Mouse (Mus musculus): ENCODE measurements around the gene Calcr. TPM values are rescaled to one million over a fixed set of nuclear protein-coding genes. Genes with fewer than 3 reads are reported as not detected.
A peak's percentile ranks its signal among the peaks of the same experiment; 100 is the strongest.
"Not testable (repeated sequence)": the region's sequence is repeated elsewhere in the genome, so short reads cannot be mapped to it uniquely, and the experiment has no call there.

Gene Calcr
- polyA plus RNA-seq, 1 experiment from 2014 or later, result 1.8 TPM

GRCm38 (mm10) chr6:3677806-3678205, 86.7 kb downstream of the Calcr start:
- Histone ChIP-seq H3K36me3 (no peaks in the 10 kb centered on the region), H3K4me2 (no peak overlapping the region), H3K27ac (replicated peaks) (no peak overlapping the region), H3K9me3 (replicated peaks) (no peaks in the 10 kb centered on the region), H3K27me3 (replicated peaks) (no peaks in the 10 kb centered on the region), H3K4me1 (no peaks in the 10 kb centered on the region), H3K9ac (replicated peaks) (no peak overlapping the region), H3K4me3 (replicated peaks) (no peak overlapping the region)
- WGBS, result 25% methylated on average over 2 of the region's 2 CpGs
- no peak for ATAC-seq (ENCODE audit: low FRiP score)

DNA sequence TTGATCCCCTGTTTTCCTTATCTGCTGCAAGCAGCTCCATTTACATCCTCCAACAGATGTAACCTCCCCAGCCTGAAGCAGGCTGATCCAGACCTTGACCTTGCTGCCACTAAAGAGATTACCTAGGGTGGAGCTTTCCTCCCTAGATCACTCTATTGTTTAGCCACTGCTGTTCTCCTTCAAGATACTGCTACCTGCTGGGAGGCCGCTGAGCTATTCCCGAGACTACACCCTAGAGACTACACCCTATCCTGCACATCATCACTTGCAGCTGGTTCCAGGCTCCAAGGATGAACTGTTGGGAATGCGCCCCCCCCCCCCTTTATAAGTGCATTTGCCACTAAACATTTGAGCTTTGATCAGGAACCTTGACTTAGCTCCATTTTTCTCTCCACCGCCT, 92.6 kb downstream of the Calcr start:
- 82% methylated on average over 4 of the region's 4 CpGs for WGBS
- H3K4me1 ChIP-seq, result not testable (repeated sequence)

DNA sequence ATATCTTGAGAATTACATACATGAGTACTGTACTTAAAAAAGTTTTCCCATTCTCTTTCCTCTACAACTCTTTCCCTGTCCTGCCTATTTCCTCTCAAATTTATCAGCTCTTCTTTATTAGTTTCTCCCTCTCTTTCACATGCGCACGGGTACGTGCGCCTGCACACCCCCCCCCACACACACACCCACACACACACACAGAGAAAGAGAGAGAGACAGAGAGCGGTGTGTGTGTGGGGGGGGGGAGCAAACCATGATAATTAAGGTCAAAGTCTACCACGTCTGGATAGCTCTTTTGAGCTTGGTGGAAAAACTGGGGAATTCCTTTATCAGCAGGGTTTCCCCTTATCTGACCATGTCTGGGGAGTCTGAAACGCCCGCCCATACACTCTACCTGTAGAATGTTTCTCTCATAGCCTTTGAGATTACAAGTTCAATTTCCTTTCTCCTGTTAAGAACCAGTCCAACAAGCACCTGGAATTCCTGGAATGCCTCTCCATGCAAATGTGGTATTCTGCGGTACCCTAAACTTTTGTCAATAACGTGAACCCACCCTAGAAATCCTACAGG, 100.3 kb downstream of the Calcr start:
- Histone ChIP-seq H3K36me3 (no peaks in the 10 kb centered on the region), H3K4me1 (no peaks in the 10 kb centered on the region), H3K9me3 (replicated peaks) (no peaks in the 10 kb centered on the region), H3K4me3 (replicated peaks) (no peak overlapping the region), H3K9ac (replicated peaks) (no peak overlapping the region), H3K4me2 (no peak overlapping the region), H3K27ac (replicated peaks) (no peak overlapping the region), H3K27me3 (replicated peaks) (no peaks in the 10 kb centered on the region)
- ATAC-seq (ENCODE audit: low FRiP score), result no peak
- WGBS, result 87% methylated on average over 10 of the region's 10 CpGs

More for the DNA sequence above, 92.6 kb downstream of the Calcr start:
- not testable (repeated sequence) for ATAC-seq (ENCODE audit: low FRiP score); H3K36me3 ChIP-seq; H3K9me3 ChIP-seq (replicated peaks); H3K27me3 ChIP-seq (replicated peaks); H3K9ac ChIP-seq (replicated peaks); H3K4me3 ChIP-seq (replicated peaks); H3K4me2 ChIP-seq; H3K27ac ChIP-seq (replicated peaks)

GRCm38 (mm10) chr6:3658405-3658804, 106.1 kb downstream of the Calcr start:
- 97% methylated on average over 4 of the region's 4 CpGs for WGBS
- Histone ChIP-seq H3K36me3 (no peaks in the 10 kb centered on the region), H3K4me3 (replicated peaks) (no peak overlapping the region), H3K9me3 (replicated peaks) (no peaks in the 10 kb centered on the region), H3K27ac (replicated peaks) (no peak overlapping the region), H3K27me3 (replicated peaks) (no peaks in the 10 kb centered on the region), H3K9ac (replicated peaks) (no peak overlapping the region), H3K4me1 (no peaks in the 10 kb centered on the region), H3K4me2 (no peak overlapping the region)
- no peak for ATAC-seq (ENCODE audit: low FRiP score)

MicroRNAs encoded within 50 kb of the gene (microRNA counts, 519-probe panel; counts per million panel counts)
- microRNA mmu-miR-489, result 909 counts per million, percentile 4 among the panel's probes with 10 or more counts
- not detected for microRNA mmu-miR-653

Small RNA genes within 50 kb of the gene (microRNA-seq; reads per million reads assigned to microRNA genes)
- gene Mir489, result not detected
- gene Mir653, result 1.4 reads per million

Other genes starting within 250 kb of the Calcr start
- gene Tfpi2, start 224.2 kb upstream of the Calcr start, polyA plus RNA-seq (2015; fragmentation: Nextera tagmentation; extraction: Ambion mirVana), result 0.42 and 1.6 TPM in 2 replicates
- not detected in 2 replicates for gene Gngt1, start 229.1 kb upstream of the Calcr start, polyA plus RNA-seq (2015; fragmentation: Nextera tagmentation; extraction: Ambion mirVana)
- gene Gng11, start 239.2 kb upstream of the Calcr start, polyA plus RNA-seq (2015; fragmentation: Nextera tagmentation; extraction: Ambion mirVana), result 29.2 and 35.9 TPM in 2 replicates

Data from neural tube, embryonic 15.5 days (tissue).